Mouse (Mus musculus): Measurements from ENCODE around the gene Hsd3b7.

GRCm38 (mm10) chr7:127767671-127768345 lies 32.6 kb upstream of the Hsd3b7 start:
- TF ChIP-seq CTCF (IDR thresholded peaks at IDR 0.05; ENCODE audit: extremely low read depth, insufficient read depth, low read length) (no peak), POLR2A (IDR thresholded peaks at IDR 0.05; ENCODE audit: extremely low read depth, insufficient read depth, low read length) (no peak)

All from cortical plate, adult 2 months (tissue).